Mouse (Mus musculus): ENCODE measurements around the gene Ap4s1.

Ap4s1 gene

GRCm38 (mm10) chr12:51704572-51704971 is 13.7 kb downstream of the Ap4s1 start:
- DNase-seq, result no peak

- DNase-seq, result no peak
Observed at GRCm38 (mm10) chr12:51705778-51706177, 14.9 kb downstream of the Ap4s1 start.

GRCm38 (mm10) chr12:51706673-51707235 is 15.9 kb downstream of the Ap4s1 start:
- no peak for DNase-seq

GRCm38 (mm10) chr12:51708941-51709686 is 18.3 kb downstream of the Ap4s1 start:
- DNase-seq, result no peak

- DNase-seq, result no peak
Observed at GRCm38 (mm10) chr12:51709741-51710140, 18.9 kb downstream of the Ap4s1 start.

GRCm38 (mm10) chr12:51710154-51710553 is 19.3 kb downstream of the Ap4s1 start:
- no peak for DNase-seq

GRCm38 (mm10) chr12:51712685-51713084 is 21.9 kb downstream of the Ap4s1 start:
- no peak for DNase-seq

GRCm38 (mm10) chr12:51718617-51719016 is 27.8 kb downstream of the Ap4s1 start:
- no peak for DNase-seq

- no peak for DNase-seq
Observed at GRCm38 (mm10) chr12:51721836-51722235, 31.0 kb downstream of the Ap4s1 start.

- no peak for DNase-seq
Observed at GRCm38 (mm10) chr12:51729058-51729457, 38.2 kb downstream of the Ap4s1 start.

- DNase-seq, result no peak
Observed at GRCm38 (mm10) chr12:51729827-51730226, 39.0 kb downstream of the Ap4s1 start.

- no peak for DNase-seq
Observed at GRCm38 (mm10) chr12:51734605-51735211, 43.9 kb downstream of the Ap4s1 start.

- DNase-seq, result no peak
Observed at GRCm38 (mm10) chr12:51735840-51736271, 45.0 kb downstream of the Ap4s1 start.

- no peak for DNase-seq
Observed at GRCm38 (mm10) chr12:51736381-51736780, 45.5 kb downstream of the Ap4s1 start.

GRCm38 (mm10) chr12:51736807-51737206 is 46.0 kb downstream of the Ap4s1 start:
- DNase-seq, result no peak

GRCm38 (mm10) chr12:51741690-51742089 is 50.9 kb downstream of the Ap4s1 start:
- peak; percentile 44 for DNase-seq

GRCm38 (mm10) chr12:51744957-51745356 is 54.1 kb downstream of the Ap4s1 start:
- no peak for DNase-seq

- DNase-seq, result no peak
Observed at GRCm38 (mm10) chr12:51747348-51747747, 56.5 kb downstream of the Ap4s1 start.

GRCm38 (mm10) chr12:51755938-51756598 is 65.2 kb downstream of the Ap4s1 start:
- no peak for DNase-seq

- DNase-seq, result no peak
Observed at GRCm38 (mm10) chr12:51756599-51756961, 65.7 kb downstream of the Ap4s1 start.

- no peak for DNase-seq
Observed at GRCm38 (mm10) chr12:51759374-51759773, 68.5 kb downstream of the Ap4s1 start.

- DNase-seq, result no peak
Observed at GRCm38 (mm10) chr12:51767454-51767853, 76.6 kb downstream of the Ap4s1 start.

GRCm38 (mm10) chr12:51768702-51769101 is 77.9 kb downstream of the Ap4s1 start:
- no peak for DNase-seq

- peak; percentile 61 for DNase-seq
Observed at GRCm38 (mm10) chr12:51784842-51785241, 94.0 kb downstream of the Ap4s1 start.
